Mouse (Mus musculus) megakaryocyte, embryonic 14.5 days (primary cell): Measurements from ENCODE around the gene Lrrc56.

Source experiments
- FLI1 ChIP-seq: IDR thresholded peaks from 2 replicates; pipeline ENCODE4 v1.6.1; 2012; ENCODE audit warnings: low read length, inconsistent platforms, mixed read lengths
- GATA1 ChIP-seq: IDR thresholded peaks from 3 replicates; pipeline ENCODE4 v1.6.1; 2012; ENCODE audit warnings: mixed read lengths, low read length, inconsistent platforms, borderline replicate concordance

GRCm38 (mm10) chr7:141148639-141149038, 45.3 kb upstream of the Lrrc56 start:
- TF ChIP-seq GATA1, result no peak
- TF ChIP-seq FLI1, result no peak
